Mouse (Mus musculus) brain, embryonic 14.5 days (tissue): ENCODE data around the gene Sipa1.

Experiments used
- CTCF ChIP-seq: fragments of 200-500 bp; IDR thresholded peaks from 2 replicates; pipeline ENCODE4 v1.5.1; 2012; ENCODE audit warnings: inconsistent platforms, mild to moderate bottlenecking, moderate library complexity, borderline replicate concordance; ENCODE audit not compliant: insufficient read depth, insufficient read length; ENCODE audit errors: extremely low read depth
- POLR2A ChIP-seq: fragments of 200-500 bp; IDR thresholded peaks from 2 replicates; pipeline ENCODE4 v1.6.1; 2012; ENCODE audit warnings: mild to moderate bottlenecking, inconsistent platforms, borderline replicate concordance; ENCODE audit not compliant: poor library complexity, insufficient read depth, insufficient read length, severe bottlenecking; ENCODE audit errors: extremely low read depth

GRCm38 (mm10) chr19:5665465-5665864 lies 2.0 kb upstream of the Sipa1 start:
- TF ChIP-seq CTCF = no peak
- no peak for TF ChIP-seq POLR2A
